Mouse (Mus musculus): Measurements from ENCODE around the gene Ube2l6. TPM values are rescaled to one million over a fixed set of nuclear protein-coding genes. Genes with fewer than 3 reads are reported as not detected.
"Not testable (repeated sequence)": the region's sequence is repeated elsewhere in the genome, so short reads cannot be mapped to it uniquely, and the experiment has no call there.

Gene Ube2l6
- polyA plus RNA-seq, 3 experiments from 2014 or later: 92.1 to 96.3 (median 93.4) TPM

- ATAC-seq: no peak
Observed at GRCm38 (mm10) chr2:84793871-84794270, 4.8 kb upstream of the Ube2l6 start.

GRCm38 (mm10) chr2:84797833-84798492 is 665 bp upstream of the Ube2l6 start:
- peak; percentile 58 for ATAC-seq

GRCm38 (mm10) chr2:84799041-84799561 is 473 bp downstream of the Ube2l6 start:
- peak; percentile 89 for ATAC-seq

GRCm38 (mm10) chr2:84800304-84800703 is 1.7 kb downstream of the Ube2l6 start:
- ATAC-seq: no peak

GRCm38 (mm10) chr2:84801223-84801622 is 2.6 kb downstream of the Ube2l6 start:
- not testable (repeated sequence) for ATAC-seq

GRCm38 (mm10) chr2:84803963-84804362 is 5.3 kb downstream of the Ube2l6 start:
- ATAC-seq: no peak

- ATAC-seq: no peak
Observed at GRCm38 (mm10) chr2:84806546-84806945, 7.9 kb downstream of the Ube2l6 start.

- ATAC-seq: no peak
Observed at GRCm38 (mm10) chr2:84809330-84809729, 10.7 kb downstream of the Ube2l6 start.

GRCm38 (mm10) chr2:84810526-84810885 is 11.9 kb downstream of the Ube2l6 start:
- no peak for ATAC-seq

- peak; percentile 95 for ATAC-seq
Observed at GRCm38 (mm10) chr2:84810886-84811577, 12.4 kb downstream of the Ube2l6 start.

- no peak for ATAC-seq
Observed at GRCm38 (mm10) chr2:84811880-84812279, 13.3 kb downstream of the Ube2l6 start.

- ATAC-seq: no peak
Observed at GRCm38 (mm10) chr2:84812676-84813075, 14.0 kb downstream of the Ube2l6 start.

- no peak for ATAC-seq
Observed at GRCm38 (mm10) chr2:84819861-84820260, 21.2 kb downstream of the Ube2l6 start.

- no peak for ATAC-seq
Observed at GRCm38 (mm10) chr2:84822552-84822951, 23.9 kb downstream of the Ube2l6 start, which contains the start of gene Smtnl1. Gene Smtnl1 (minus strand): TSS chr2:84822652.

GRCm38 (mm10) chr2:84823237-84823636 is 24.6 kb downstream of the Ube2l6 start:
- ATAC-seq: no peak

- ATAC-seq: peak; percentile 87
Observed at GRCm38 (mm10) chr2:84826488-84827282, 28.1 kb downstream of the Ube2l6 start, which contains the start of gene Timm10. Gene Timm10 (plus strand): TSS chr2:84826997.

- no peak for ATAC-seq
Observed at GRCm38 (mm10) chr2:84827283-84827920, 28.8 kb downstream of the Ube2l6 start.

- peak; percentile 59 for ATAC-seq
Observed at GRCm38 (mm10) chr2:84831666-84832391, 33.2 kb downstream of the Ube2l6 start.

- ATAC-seq: no peak
Observed at GRCm38 (mm10) chr2:84837107-84837506, 38.5 kb downstream of the Ube2l6 start.

- ATAC-seq: peak; percentile 59
Observed at GRCm38 (mm10) chr2:84837817-84838592, 39.4 kb downstream of the Ube2l6 start.

- no peak for ATAC-seq
Observed at GRCm38 (mm10) chr2:84838593-84838949, 39.9 kb downstream of the Ube2l6 start, which contains the start of gene Slc43a1. Gene Slc43a1 (plus strand): TSS chr2:84838850.

All from inflammation-experienced regulatory T-cells, adult 6 months (primary cell).